Mouse (Mus musculus): ENCODE data around the gene Pin4. TPM values are rescaled to one million over a fixed set of nuclear protein-coding genes. Genes with fewer than 3 reads are reported as not detected.

The Pin4 gene
- total RNA-seq (2023) = 10 to 100 TPM; 21.7 to 29.7 TPM

DNA sequence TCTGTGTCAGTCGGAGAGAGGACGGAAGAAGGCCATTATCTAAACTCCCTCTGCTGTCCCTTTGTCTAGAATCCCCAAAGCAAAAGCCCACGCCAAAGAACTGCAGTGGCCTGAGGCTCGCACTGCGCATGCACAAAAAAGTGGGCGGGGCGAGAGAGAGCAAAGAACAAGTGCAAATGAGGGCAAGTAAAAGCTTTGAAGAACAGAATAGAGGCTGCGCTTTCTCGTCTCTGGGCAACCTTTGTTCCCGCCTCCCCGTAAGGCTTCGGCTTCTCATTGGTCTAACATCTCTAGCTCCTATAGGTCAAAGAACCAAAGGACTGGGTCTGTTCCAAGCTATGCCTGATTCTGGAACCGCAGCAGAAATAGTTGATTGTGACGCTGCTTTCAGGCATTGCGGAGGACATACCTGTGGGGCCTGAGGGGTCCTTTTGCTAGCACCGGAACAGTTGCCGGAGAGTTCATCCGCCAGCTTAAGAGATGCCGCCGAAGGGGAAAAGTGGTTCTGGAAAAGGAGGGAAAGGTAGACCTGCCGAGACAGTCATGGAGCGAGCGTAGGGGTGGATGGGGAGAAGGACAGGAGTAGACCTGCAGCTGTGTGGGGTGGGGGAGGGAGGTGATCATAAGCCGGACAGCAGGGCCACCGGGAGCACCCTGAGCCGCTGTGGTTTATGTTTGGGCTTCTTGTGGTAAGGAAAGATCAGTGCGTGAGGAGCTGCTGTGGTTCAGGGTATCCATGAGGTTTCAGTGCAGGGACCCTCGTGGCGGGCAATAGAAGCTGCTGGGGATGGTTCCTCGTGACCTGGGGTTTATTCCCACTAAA is at the start of gene Pin4:
Gene Pin4 (plus strand): TSS at position 406 of the 823 bp plus-strand sequence.

DNA sequence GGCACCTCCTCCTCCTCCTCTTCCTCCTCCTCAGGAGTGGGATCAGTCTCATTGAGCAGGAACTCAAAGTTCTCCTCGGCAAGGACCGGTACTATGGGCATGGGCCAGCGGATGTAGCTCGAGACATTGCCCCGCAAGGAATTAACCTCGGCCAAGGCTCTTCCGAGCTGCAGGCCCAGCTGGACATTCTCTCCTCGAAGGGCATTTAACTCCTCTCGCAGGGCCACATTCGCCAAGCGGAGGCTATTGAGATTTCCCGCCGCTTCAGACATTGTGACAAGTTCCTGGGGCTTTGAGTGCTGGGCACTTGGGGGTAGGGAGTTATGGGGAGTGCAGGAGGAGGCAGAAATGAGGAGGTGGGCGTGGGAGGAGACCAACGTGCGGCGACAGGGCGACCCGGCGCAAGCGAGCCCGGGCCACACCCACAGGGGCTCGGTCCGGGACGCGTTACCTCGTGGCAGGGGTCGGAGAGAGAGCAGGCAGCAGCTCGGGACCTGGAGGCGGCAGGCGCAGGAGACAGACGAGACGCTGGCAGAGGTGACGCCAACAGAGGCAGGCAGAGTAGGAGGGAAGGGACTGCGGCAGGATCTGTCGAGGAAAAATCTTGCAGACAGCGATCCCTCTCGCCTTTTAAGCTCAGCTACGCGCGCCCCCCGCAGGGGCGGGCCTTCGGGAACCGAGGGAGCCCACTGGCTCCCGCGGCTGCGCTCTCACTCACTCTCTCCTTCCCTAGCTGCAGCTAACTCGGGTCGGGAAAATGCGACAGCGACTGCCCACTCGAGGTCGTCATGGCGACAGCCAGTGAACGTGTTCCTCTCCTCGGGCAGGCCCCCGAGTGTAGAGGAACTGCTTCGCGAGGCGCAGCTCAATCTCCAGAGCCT is 48.4 kb upstream of the Pin4 start, which contains the start of gene Rtl5:
Gene Rtl5 (minus strand): TSS at position 714 of the 881 bp plus-strand sequence.

DNA sequence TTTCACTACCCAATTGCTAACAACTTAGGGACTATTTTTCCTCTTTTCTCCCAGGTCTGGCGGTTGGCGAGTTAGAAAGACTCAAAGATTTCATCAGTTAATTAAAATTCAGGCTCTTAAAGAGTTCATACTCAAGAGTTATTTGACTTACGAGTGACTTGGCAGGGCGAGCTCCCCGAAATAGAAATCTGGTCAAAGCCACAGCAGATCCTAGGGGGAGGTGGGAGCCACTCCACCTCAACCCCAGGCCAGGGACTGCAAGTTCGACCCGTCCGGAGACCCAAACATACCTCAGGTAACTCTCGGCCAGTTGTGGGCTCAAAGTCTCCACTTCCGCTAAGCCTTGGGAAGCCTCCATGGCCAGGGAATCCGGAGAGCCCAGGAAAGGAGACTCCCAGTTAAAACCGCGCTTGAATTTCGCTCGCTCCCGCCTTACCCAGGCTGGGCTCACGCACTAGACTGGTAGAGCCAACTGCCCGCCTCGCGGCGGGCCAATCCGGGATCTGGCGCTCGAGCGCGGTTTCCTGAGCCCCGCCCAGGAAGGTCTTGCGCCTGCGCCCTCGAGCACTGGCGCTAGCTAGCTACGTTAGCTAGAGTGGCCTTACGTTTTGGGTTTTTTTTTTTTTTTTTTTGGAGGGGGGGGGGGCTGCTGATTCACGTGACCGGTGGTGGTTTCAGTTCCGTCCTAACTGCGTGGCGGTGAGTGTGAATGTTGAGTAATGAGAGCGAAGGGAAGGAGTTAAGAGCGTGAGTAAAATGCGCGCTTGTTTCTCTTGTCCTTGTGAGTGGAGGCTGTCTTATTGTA is 37.6 kb downstream of the Pin4 start, which contains the start of gene Ercc6l:
Gene Ercc6l (minus strand): TSS at position 474 of the 805 bp plus-strand sequence.

Other genes with a start within 250 kb of the Pin4 start
- under 1 TPM; 0.50 to 0.59 TPM for gene Rtl5, start 48.1 kb upstream of the Pin4 start, total RNA-seq (2023)
- 1 to 10 TPM; 2.0 to 3.5 TPM for gene Ercc6l, start 37.6 kb downstream of the Pin4 start, total RNA-seq (2023)
- 1,000 to 10,000 TPM; 3,263 to 4,079 TPM for gene Rps4x, start 69.9 kb downstream of the Pin4 start, total RNA-seq (2023)
- not detected for gene Cited1, start 132.7 kb downstream of the Pin4 start, total RNA-seq (2023)

Data from T-cell, adult 66 days (primary cell).